Mouse (Mus musculus): ENCODE measurements at regions not wholly inside any gene's neighbourhood (a gene's known extent, or its start where the extent isn't known, plus 50 kb on each side); places are given as distances from the start of the nearest gene placed in this dataset.

- H3K4me3 ChIP-seq (replicated peaks): no peak overlapping the region
- no peaks in the 10 kb centered on the region for H3K36me3 ChIP-seq (ENCODE audit: control insufficient read depth)
- H3K4me1 ChIP-seq (ENCODE audit: control insufficient read depth): no peaks in the 10 kb centered on the region
- H3K27me3 ChIP-seq (ENCODE audit: control insufficient read depth): no peaks in the 10 kb centered on the region
- H3K9me3 ChIP-seq (ENCODE audit: control insufficient read depth, low read length): no peaks in the 10 kb centered on the region
- TF ChIP-seq GATA1 (IDR thresholded peaks at IDR 0.05; ENCODE audit: low read length) (no peak), TAL1 (IDR thresholded peaks at IDR 0.05; ENCODE audit: low read length) (no peak)
Measured at GRCm38 (mm10) chr2:117959440-117959839, 152.2 kb upstream of the Thbs1 start.

- no peaks in the 10 kb centered on the region for H3K36me3 ChIP-seq (ENCODE audit: control insufficient read depth)
- TF ChIP-seq GATA1 (IDR thresholded peaks at IDR 0.05; ENCODE audit: low read length): no peak
- TF ChIP-seq TAL1 (IDR thresholded peaks at IDR 0.05; ENCODE audit: low read length): no peak
- no peaks in the 10 kb centered on the region for H3K4me1 ChIP-seq (ENCODE audit: control insufficient read depth)
- no peaks in the 10 kb centered on the region for H3K27me3 ChIP-seq (ENCODE audit: control insufficient read depth)
- no peaks in the 10 kb centered on the region for H3K9me3 ChIP-seq (ENCODE audit: control insufficient read depth, low read length)
- H3K4me3 ChIP-seq (replicated peaks): no peak overlapping the region
Measured at GRCm38 (mm10) chr2:117962531-117962930, 149.1 kb upstream of the Thbs1 start.

GRCm38 (mm10) chr2:117963526-117963925, 148.2 kb upstream of the Thbs1 start:
- Histone ChIP-seq H3K4me3 (replicated peaks) (no peak overlapping the region), H3K36me3 (ENCODE audit: control insufficient read depth) (no peaks in the 10 kb centered on the region), H3K27me3 (ENCODE audit: control insufficient read depth) (no peaks in the 10 kb centered on the region), H3K9me3 (ENCODE audit: control insufficient read depth, low read length) (no peaks in the 10 kb centered on the region), H3K4me1 (ENCODE audit: control insufficient read depth) (no peaks in the 10 kb centered on the region)
- TF ChIP-seq GATA1 (IDR thresholded peaks at IDR 0.05; ENCODE audit: low read length): no peak

GRCm38 (mm10) chr2:117965758-117966157, 145.9 kb upstream of the Thbs1 start:
- Histone ChIP-seq H3K4me3 (replicated peaks) (no peak overlapping the region), H3K36me3 (ENCODE audit: control insufficient read depth) (no peaks in the 10 kb centered on the region), H3K27me3 (ENCODE audit: control insufficient read depth) (no peaks in the 10 kb centered on the region), H3K4me1 (ENCODE audit: control insufficient read depth) (no peaks in the 10 kb centered on the region), H3K9me3 (ENCODE audit: control insufficient read depth, low read length) (no peaks in the 10 kb centered on the region)
- TF ChIP-seq GATA1 (IDR thresholded peaks at IDR 0.05; ENCODE audit: low read length): no peak
- TF ChIP-seq TAL1 (IDR thresholded peaks at IDR 0.05; ENCODE audit: low read length): no peak

- TF ChIP-seq GATA1 (IDR thresholded peaks at IDR 0.05; ENCODE audit: low read length): no peak
- TF ChIP-seq TAL1 (IDR thresholded peaks at IDR 0.05; ENCODE audit: low read length): no peak
- Histone ChIP-seq H3K9me3 (ENCODE audit: control insufficient read depth, low read length) (no peaks in the 10 kb centered on the region), H3K4me1 (ENCODE audit: control insufficient read depth) (no peaks in the 10 kb centered on the region), H3K27me3 (ENCODE audit: control insufficient read depth) (no peaks in the 10 kb centered on the region), H3K4me3 (replicated peaks) (no peak overlapping the region), H3K36me3 (ENCODE audit: control insufficient read depth) (no peaks in the 10 kb centered on the region)
Measured at GRCm38 (mm10) chr2:117968731-117969130, 142.9 kb upstream of the Thbs1 start.

- H3K4me1 ChIP-seq (ENCODE audit: control insufficient read depth): no peaks in the 10 kb centered on the region
- H3K9me3 ChIP-seq (ENCODE audit: control insufficient read depth, low read length): no peaks in the 10 kb centered on the region
- no peaks in the 10 kb centered on the region for H3K27me3 ChIP-seq (ENCODE audit: control insufficient read depth)
- no peaks in the 10 kb centered on the region for H3K36me3 ChIP-seq (ENCODE audit: control insufficient read depth)
- TF ChIP-seq TAL1 (IDR thresholded peaks at IDR 0.05; ENCODE audit: low read length): no peak
- no peak for TF ChIP-seq GATA1 (IDR thresholded peaks at IDR 0.05; ENCODE audit: low read length)
- H3K4me3 ChIP-seq (replicated peaks): no peak overlapping the region
Measured at GRCm38 (mm10) chr2:117970631-117971030, 141.0 kb upstream of the Thbs1 start.

GRCm38 (mm10) chr2:117977033-117977432, 134.6 kb upstream of the Thbs1 start:
- TF ChIP-seq GATA1 (IDR thresholded peaks at IDR 0.05; ENCODE audit: low read length) (no peak), TAL1 (IDR thresholded peaks at IDR 0.05; ENCODE audit: low read length) (no peak)
- no peak overlapping the region for H3K4me3 ChIP-seq (replicated peaks)
- no peaks in the 10 kb centered on the region for H3K4me1 ChIP-seq (ENCODE audit: control insufficient read depth)
- H3K36me3 ChIP-seq (ENCODE audit: control insufficient read depth): no peaks in the 10 kb centered on the region
- H3K27me3 ChIP-seq (ENCODE audit: control insufficient read depth): no peaks in the 10 kb centered on the region
- peaks cover 5% of the 10 kb centered on the region; the same call in 1 of the 2 replicates for H3K9me3 ChIP-seq (ENCODE audit: control insufficient read depth, low read length)

- no peaks in the 10 kb centered on the region for H3K4me1 ChIP-seq (ENCODE audit: control insufficient read depth)
- no peak overlapping the region for H3K4me3 ChIP-seq (replicated peaks)
- no peak for TF ChIP-seq GATA1 (IDR thresholded peaks at IDR 0.05; ENCODE audit: low read length)
- TF ChIP-seq TAL1 (IDR thresholded peaks at IDR 0.05; ENCODE audit: low read length): no peak
- H3K27me3 ChIP-seq (ENCODE audit: control insufficient read depth): no peaks in the 10 kb centered on the region
- H3K9me3 ChIP-seq (ENCODE audit: control insufficient read depth, low read length): peaks cover 5% of the 10 kb centered on the region; the same call in 1 of the 2 replicates
- H3K36me3 ChIP-seq (ENCODE audit: control insufficient read depth): no peaks in the 10 kb centered on the region
Measured at GRCm38 (mm10) chr2:117980856-117981255, 130.8 kb upstream of the Thbs1 start.

- H3K36me3 ChIP-seq (ENCODE audit: control insufficient read depth): no peaks in the 10 kb centered on the region
- no peak overlapping the region for H3K4me3 ChIP-seq (replicated peaks)
- no peaks in the 10 kb centered on the region; the same call in 1 of the 2 replicates for H3K9me3 ChIP-seq (ENCODE audit: control insufficient read depth, low read length)
- H3K4me1 ChIP-seq (ENCODE audit: control insufficient read depth): no peaks in the 10 kb centered on the region
- TF ChIP-seq GATA1 (IDR thresholded peaks at IDR 0.05; ENCODE audit: low read length) (no peak), TAL1 (IDR thresholded peaks at IDR 0.05; ENCODE audit: low read length) (no peak)
- no peaks in the 10 kb centered on the region for H3K27me3 ChIP-seq (ENCODE audit: control insufficient read depth)
Measured at GRCm38 (mm10) chr2:117984569-117984968, 127.1 kb upstream of the Thbs1 start.

All from erythroblast, embryonic 14.5 days (primary cell).